Mouse (Mus musculus): ENCODE results near the gene Slain2.
"Not testable (repeated sequence)": the region's sequence is repeated elsewhere in the genome, so short reads cannot be mapped to it uniquely, and the experiment has no call there.

Slain2 gene

DNA sequence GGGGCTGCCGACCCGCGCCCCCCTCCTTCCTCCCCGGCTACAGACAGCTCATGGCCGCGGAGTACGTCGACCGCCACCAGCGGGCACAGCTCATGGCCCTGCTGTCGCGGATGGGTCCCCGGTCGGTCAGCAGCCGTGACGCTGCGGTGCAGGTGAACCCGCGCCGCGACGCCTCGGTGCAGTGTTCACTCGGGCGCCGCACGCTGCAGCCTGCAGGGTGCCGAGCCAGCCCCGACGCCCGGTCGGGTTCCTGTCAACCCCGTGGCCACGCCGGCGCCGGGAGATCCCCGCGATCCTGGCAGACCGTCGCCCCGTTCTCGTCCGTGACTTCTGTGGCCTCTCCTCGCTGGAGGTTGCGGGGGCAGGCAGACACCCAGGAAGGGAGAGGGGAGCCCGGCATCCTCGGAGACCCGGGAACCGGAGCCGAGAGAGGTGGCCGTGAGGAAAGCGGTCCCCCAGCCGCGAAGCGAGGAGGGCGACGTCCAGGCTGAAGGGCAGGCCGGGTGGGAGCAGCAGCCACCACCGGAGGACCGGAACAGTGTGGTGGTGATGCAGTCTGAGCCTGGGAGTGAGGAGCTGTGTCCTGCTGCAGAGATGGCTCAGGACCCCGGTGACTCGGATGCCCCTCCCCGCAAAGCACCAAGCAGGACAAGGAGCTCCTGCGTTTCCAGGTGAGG lies 99.6 kb downstream of the Slain2 start:
- DNase-seq, result not testable (repeated sequence)

DNA sequence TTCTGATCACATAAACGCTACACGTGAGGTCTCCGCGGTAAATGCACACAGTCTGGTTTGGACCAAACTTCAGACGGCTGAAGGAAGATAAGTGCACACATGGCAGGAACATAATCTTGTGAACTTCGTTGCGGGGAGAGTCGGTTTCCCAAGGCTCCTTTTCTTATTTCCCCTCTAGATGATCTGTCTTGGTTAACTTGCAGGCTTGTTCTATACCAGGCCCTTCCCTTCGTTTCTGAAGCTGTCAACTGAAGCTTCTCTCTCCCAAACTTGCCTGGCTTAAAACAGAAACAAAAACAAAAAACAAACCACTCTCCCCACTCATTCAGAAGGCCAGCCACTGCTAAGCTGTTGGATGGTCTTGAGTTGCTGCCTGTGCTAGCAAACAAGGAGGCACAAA lies 100.6 kb downstream of the Slain2 start:
- DNase-seq, result no peak

DNA sequence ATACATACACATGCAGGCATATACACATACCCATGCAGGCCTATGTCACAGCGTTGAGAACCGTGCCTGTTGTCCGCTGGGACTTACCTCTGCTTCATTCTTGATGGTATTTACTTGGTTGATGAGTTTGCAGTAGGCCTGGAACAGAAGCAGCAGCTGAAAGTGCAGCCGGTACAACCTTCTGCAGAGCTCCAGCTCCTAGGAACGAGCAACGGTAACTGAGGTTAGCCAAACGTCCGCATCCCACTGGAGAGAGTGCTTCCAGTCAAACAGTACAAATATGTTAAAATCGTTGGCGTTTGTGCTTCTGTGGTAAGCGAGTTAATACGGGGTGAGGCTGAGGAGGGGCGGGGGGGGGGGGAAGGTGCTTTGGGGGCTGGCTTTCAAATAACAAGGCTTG lies 109.7 kb downstream of the Slain2 start:
- DNase-seq, result no peak
